In the genomic region with DNA sequence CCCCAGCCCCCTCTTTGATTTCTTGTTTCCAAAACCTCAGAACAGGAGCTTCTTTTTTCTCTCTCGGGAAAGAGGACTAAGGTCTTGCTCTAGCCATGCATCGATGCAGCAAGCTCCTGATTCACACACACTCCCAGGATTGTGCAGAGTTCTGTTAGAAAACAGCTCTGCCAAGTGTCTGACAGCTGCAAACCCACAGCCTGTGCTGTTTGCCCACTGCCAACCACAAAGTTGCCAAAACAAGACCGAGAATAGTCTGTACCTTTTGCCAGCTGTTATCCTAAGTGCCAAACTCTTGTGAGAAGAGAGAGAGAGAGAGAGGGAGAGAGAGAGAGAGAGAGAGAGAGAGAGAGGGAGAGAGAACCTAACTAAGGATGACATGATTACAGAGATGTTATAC, we compare ENCODE assay signal across 14 mouse cellular contexts.
DNase-seq lines count a peak whose midpoint lies in the region.
"Had no signal": no experiment of that assay in that cellular context is flagged by ENCODE, and none has a peak within 500 bp of the region (broad histone marks: within the 10 kb centered on the region; RNA-seq: fewer than 3 reads in every experiment).

No protein-coding gene starts in this region.

- peak; percentile 21 for DNase-seq in gastrocnemius, postnatal 10 days
- no peak for DNase-seq in gastrocnemius, postnatal 36 days
- DNase-seq in thymus, adult 18-20 months: peak; percentile 10 to 29
- no peak for DNase-seq in thymus, postnatal 10 days (ENCODE audit: low spot score in 2 of 2)
- DNase-seq in gastrocnemius, postnatal 25 days: peak; percentile 7
- peak; percentile 12 to 34 for DNase-seq in thymus, postnatal 36 days
- no peak for DNase-seq in lung, postnatal 25 days (ENCODE audit: low spot score)
- DNase-seq in spleen, postnatal 10 days (ENCODE audit: low spot score in 2 of 2): no peak
- DNase-seq: cerebellum, adult 11-12 months; heart, adult 11 months; kidney, adult 11 months; kidney, postnatal 36 days; liver, embryonic 13.5 days; spleen, adult 18-20 months had no signal

- intact Hi-C loops in gastrocnemius, postnatal 36 days (cut with DNase I): no loop called here

Comparison
In these comparisons a context has a peak if more than half of its experiments do, and no peak if none do; other contexts are left out.
1. DNase-seq: peak in gastrocnemius, postnatal 10 days (single experiment), thymus, adult 18-20 months (2 of 2), gastrocnemius, postnatal 25 days (single experiment) and thymus, postnatal 36 days (2 of 2); none in gastrocnemius, postnatal 36 days (0 of 2), thymus, postnatal 10 days (0 of 2), lung, postnatal 25 days (single experiment) and spleen, postnatal 10 days (0 of 2).